Mouse (Mus musculus) layer of hippocampus, adult 18-20 months (tissue): ENCODE data around the gene Ubr2. TPM values are rescaled to one million over a fixed set of nuclear protein-coding genes. Genes with fewer than 3 reads are reported as not detected.

ENCODE experiments used
- DNase-seq, 2 experiments: peaks; one replicate each; pipeline ENCODE4 v3.0.0; 2022; ENCODE audit warnings: low spot score in 2 of 2
- total RNA-seq, 2 experiments: library from RNA; stranded (reverse); gene quantifications; 2 replicates each; pipeline ENCODE4 v1.2.3; 2021

The Ubr2 gene
- total RNA-seq, 2 experiments from 2014 or later, result 61.3 to 62.2 TPM

- DNase-seq, result no peak
These were observed 125.0 kb downstream of the Ubr2 start for GRCm38 (mm10) chr17:46885218-46885909.

GRCm38 (mm10) chr17:46884766-46885165, 125.6 kb downstream of the Ubr2 start:
- DNase-seq, result no peak

- no peak for DNase-seq
These were observed 127.2 kb downstream of the Ubr2 start for GRCm38 (mm10) chr17:46883107-46883506.

- no peak for DNase-seq
These were observed 128.6 kb downstream of the Ubr2 start for GRCm38 (mm10) chr17:46881728-46882127.

GRCm38 (mm10) chr17:46880322-46880721, 130.0 kb downstream of the Ubr2 start:
- no peak for DNase-seq

GRCm38 (mm10) chr17:46879841-46880311, 130.5 kb downstream of the Ubr2 start:
- DNase-seq, result no peak

Other genes with a start within 250 kb of the Ubr2 start
- under 1 TPM in 1 of 2 experiments, not detected in 1; 0.25 TPM for gene Ptcra, start 246.8 kb downstream of the Ubr2 start, total RNA-seq
- 1 to 10 TPM; 4.9 to 8.3 TPM for gene 2310039H08Rik, start 237.9 kb downstream of the Ubr2 start, total RNA-seq
- 10 to 100 TPM; 49.0 to 55.9 TPM for gene Rpl7l1, start 227.9 kb downstream of the Ubr2 start, total RNA-seq
- gene Bicral, start 152.1 kb downstream of the Ubr2 start, total RNA-seq, result 10 to 100 TPM; 61.5 to 65.7 TPM
- 10 to 100 TPM; 29.9 to 30.2 TPM for gene Tbcc, start 119.9 kb downstream of the Ubr2 start, total RNA-seq
- not detected for gene Prph2, start 100.1 kb downstream of the Ubr2 start, total RNA-seq